Mouse (Mus musculus): ENCODE measurements around the gene Maea.

GRCm38 (mm10) chr5:33371137-33371536 is 35.8 kb downstream of the Maea start:
- no peak for TF ChIP-seq CTCF (IDR thresholded peaks at IDR 0.05; ENCODE audit: control insufficient read depth, insufficient read depth, insufficient read length)
- no peak for TF ChIP-seq MAX (IDR thresholded peaks at IDR 0.05)
